Mouse (Mus musculus) erythroblast, embryonic 14.5 days (primary cell): ENCODE results near the gene Gclc.

ENCODE experiments used
- GATA1 ChIP-seq: IDR thresholded peaks from 2 replicates; pipeline ENCODE4 v1.6.1; 2012; ENCODE audit warnings: low read length, inconsistent platforms, mixed read lengths
- TAL1 ChIP-seq: IDR thresholded peaks from 3 replicates; pipeline ENCODE4 v1.6.1; 2012; ENCODE audit warnings: low read length, inconsistent platforms, mixed read lengths

DNA sequence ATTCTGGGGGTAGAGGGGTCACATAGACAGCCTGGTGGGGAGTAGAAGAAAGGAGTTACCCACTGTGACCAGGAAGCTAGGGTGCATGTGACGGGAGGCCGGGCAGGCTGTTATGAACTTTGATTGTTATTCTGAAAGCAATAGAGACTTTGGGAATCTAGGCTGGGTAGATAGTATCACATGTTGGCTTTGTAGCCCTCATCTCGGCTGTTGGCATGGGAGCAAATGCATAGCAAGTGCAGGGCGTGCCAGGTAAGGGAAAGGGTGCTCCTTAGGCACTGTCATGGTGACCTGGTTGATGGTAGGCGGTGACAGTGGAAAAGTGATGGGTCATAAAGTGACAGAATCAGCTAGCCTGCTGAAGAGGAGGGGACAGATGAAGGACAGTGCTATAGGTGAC is 23.3 kb downstream of the Gclc start:
- no peak for TF ChIP-seq GATA1
- no peak for TF ChIP-seq TAL1
